Mouse (Mus musculus) brown adipose tissue, adult 24 weeks (tissue): ENCODE measurements around the gene Ddx27. TPM values are rescaled to one million over a fixed set of nuclear protein-coding genes. Genes with fewer than 3 reads are reported as not detected.
A peak's percentile ranks its signal among the peaks of the same experiment; 100 is the strongest.

ENCODE experiments used
- H3K27ac ChIP-seq: fragments of 200-500 bp; replicated peaks from 2 replicates; pipeline ENCODE4 v1.5.1; 2012; ENCODE audit warnings: low read depth, mild to moderate bottlenecking, low read length
- H3K4me1 ChIP-seq: fragments of 200-500 bp; 2 replicates; pipeline ENCODE4 v1.6.1; 2012; ENCODE audit warnings: low read length, mixed read lengths; ENCODE audit not compliant: control insufficient read depth, insufficient read depth, insufficient read length
- H3K4me3 ChIP-seq: fragments of 200-500 bp; 2 replicates; pipeline ENCODE4 v1.5.1; 2012; ENCODE audit warnings: low read depth, mild to moderate bottlenecking, low read length, moderate library complexity; ENCODE audit not compliant: insufficient read depth
- polyA plus RNA-seq: library from polyadenylated mRNA; stranded (reverse); fragments of >200 nt; gene quantifications from 2 replicates; pipeline ENCODE4 v1.2.4, GENCODE M21; 2012; ENCODE audit not compliant: missing spikeins, insufficient read depth, insufficient read length

Ddx27 gene
- polyA plus RNA-seq, 1 experiment = 16.1 TPM

DNA sequence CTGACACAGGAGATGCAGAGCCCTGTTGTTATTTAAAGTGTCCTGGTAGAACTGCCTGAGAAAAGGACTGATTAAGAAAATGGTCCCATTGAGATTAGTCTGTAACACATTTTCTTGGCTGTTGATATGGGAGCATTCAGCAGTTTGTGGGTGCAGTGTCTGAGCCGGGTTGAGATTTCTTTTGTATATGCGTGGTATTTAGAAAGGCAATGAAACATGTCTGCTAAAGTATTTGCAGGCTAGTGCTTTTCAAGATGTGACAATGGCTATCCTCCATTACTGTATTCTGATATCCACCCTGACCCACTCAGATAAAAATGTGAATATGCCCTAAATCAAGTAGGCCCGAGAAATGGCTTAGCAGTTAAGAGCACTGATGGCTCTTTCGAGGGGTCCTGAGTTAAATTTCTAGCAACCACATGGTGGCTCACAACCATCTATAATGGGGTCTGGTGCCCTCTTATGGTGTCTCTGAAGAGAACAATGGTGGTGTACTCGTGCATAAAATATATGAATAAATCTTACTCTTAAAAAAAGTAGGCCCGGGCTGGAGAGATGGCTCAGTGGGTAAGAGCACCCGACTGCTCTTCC, 49.0 kb downstream of the Ddx27 start:
- H3K27ac ChIP-seq = no peak overlapping the region
- peak overlapping the region; percentile 74 for H3K4me3 ChIP-seq
- H3K4me1 ChIP-seq = peaks cover 19% of the 10 kb centered on the region

DNA sequence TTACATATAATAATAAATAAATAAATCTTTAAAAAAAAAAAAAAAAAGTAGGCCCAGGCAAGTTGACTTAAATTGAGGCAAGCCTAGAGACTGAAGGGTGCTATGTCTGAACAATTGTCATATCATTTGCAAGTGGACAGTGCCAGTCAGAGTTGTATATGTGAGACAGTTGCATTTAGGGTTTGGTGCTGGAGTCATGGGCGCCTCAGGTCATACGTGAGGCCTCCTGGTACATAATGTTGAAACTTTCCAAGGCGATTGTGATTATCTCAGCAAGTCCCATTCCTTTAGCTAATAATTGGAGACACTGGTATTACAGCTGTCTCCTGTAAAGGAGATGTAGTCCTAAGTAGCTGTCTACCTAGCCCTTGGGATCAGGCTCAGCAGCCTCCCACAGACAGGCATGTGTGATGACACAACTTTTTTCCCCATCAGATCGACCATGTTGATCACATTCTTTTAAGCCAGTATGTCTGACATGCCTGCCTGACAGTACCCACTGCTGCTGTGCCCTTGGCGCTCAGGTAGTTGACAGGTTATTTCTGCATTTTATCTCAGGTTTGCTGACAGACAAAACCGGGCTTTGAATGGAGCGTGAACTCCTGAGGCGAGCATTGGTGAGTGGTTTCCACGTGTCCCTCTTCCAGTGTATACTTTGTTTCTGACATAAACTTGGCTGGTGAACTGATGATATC, 49.8 kb downstream of the Ddx27 start:
- H3K4me1 ChIP-seq = peaks cover 15% of the 10 kb centered on the region
- no peak overlapping the region for H3K27ac ChIP-seq
- no peak overlapping the region for H3K4me3 ChIP-seq

DNA sequence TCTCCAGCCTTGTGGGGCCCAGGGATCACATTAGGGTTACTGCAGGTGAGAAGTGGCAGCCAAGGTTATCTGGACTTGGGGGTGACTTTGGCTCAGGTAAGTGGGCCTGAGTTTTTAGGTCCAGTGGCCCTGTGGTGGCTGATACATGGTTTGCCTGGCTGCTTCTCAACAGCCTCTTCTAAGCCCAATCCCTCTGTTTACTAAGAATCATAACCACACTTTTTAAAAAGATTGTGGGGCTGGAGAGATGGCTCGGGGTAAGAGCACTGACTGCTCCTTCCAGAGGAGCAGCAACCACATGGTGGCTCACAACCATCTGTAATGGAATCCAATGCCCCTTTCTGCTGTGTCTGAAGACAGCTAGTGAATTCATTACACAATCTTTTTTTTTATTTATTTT, 51.0 kb downstream of the Ddx27 start:
- H3K27ac ChIP-seq = no peak overlapping the region
- H3K4me3 ChIP-seq = no peak overlapping the region
- H3K4me1 ChIP-seq = peaks cover 8% of the 10 kb centered on the region; the same call in 1 of the 2 replicates

DNA sequence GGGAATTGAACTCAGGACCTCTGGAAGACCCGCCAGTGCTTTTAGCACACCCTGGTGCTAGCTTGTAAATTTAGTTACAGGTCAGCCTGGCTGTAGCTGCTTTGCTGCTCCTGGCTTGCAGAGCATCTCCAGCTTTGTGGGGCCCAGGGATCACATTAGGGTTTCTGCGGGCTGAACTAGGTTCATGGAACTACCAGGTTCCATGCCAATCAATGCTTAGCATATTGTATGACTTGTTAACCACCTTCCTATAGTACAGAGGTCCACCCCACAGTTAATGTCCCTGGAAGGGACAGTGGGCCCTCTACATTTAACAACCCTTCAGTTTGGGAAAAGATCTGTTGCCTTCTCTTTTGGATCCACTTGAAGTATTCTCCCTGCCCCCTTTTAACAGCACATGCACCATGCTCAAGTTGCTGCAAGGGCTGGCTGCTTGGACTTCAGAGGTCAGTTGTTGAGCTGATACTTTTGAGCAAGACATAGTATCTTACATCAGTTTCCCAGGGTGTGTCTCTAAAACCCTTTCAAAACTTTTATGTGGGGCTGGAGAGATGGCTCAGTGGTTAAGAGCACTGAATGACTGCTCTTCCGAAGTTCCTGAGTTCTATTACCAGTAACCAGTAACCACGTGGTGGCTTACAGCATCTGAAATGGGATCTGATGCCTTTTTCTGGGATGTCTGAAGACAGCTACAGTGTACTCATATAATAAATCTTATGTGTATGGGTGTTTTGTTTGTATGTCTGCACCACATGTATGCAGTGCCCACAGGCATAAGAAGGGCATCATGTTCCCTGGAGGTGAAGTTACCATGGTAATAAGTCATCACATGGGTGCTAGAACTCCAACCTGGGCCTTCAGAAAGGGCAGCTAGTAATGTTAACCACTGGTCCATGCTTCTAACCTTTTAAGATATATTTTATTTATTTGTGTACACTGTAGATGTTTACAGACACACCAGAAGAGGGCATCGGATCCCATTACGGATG, 51.8 kb downstream of the Ddx27 start:
- H3K4me1 ChIP-seq = 0 out of 2 replicates have a peak, but pooled peaks cover 2% of the 10 kb centered on the region
- no peak overlapping the region for H3K27ac ChIP-seq
- no peak overlapping the region for H3K4me3 ChIP-seq

DNA sequence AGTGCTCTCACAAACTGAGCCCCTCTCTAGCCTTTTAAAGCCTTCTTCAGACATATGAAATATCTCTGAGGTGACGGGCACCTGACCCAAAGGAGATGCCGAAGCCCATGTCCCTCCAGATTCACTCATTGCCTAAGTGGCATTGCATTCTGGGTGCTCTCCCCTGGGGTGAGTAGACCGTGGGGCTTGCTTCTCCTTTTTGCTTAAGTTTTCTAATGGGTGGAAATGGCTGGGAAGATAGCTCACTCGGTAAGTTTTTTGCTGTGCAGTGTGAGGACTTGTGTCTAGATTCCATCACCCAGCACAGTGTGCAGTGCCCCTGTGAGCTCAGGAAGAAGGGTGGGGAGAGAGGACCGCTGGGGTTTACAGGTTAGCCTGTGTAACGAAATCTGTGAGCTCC, 52.6 kb downstream of the Ddx27 start:
- H3K27ac ChIP-seq = no peak overlapping the region
- H3K4me1 ChIP-seq = 0 out of 2 replicates have a peak, but pooled peaks cover 2% of the 10 kb centered on the region
- H3K4me3 ChIP-seq = no peak overlapping the region

DNA sequence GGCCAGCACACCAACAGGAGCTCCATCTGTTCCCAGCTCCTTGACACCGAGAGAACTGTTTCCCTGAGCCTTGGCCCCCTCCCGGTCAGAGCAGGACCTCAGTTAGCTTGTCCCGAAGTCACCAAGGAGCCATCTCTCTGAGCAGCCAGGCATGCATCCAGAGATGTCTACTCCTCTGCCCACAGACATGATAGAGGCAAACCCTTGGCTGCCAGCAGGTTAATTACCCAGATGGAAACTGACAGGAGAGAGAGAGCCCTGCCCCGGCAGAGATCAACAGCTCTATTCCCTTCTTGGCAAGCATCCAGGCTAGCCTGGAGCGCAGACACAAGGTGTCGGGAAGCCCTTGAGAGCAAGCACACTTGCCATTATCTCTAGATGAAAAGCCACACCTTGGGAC, 55.3 kb downstream of the Ddx27 start:
- H3K4me3 ChIP-seq = no peak overlapping the region

DNA sequence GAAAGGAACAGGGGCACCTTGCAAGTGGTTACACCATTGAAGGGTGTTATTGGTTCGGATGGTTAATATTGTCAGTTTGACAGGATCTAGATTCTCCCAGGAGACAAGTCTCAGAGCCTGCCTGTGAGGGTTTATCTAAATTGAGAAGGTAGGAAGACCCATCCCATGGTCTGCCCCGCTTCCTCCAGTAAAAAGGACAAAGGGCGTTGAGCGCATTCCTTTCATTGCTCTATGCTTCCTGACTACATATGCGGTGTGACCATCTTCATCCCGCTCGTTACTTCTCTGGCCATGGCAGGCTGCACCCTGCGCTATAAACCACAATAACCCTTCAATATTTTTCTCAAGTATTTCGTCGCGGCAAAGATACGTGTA, 56.3 kb downstream of the Ddx27 start:
- no peaks in the 10 kb centered on the region for H3K4me1 ChIP-seq
- peak overlapping the region; percentile 66 for H3K4me3 ChIP-seq
- H3K27ac ChIP-seq = peak overlapping the region; percentile 4; the same call in 1 of the 2 replicates

More for the DNA sequence above, 55.3 kb downstream of the Ddx27 start:
- H3K4me1 ChIP-seq = no peaks in the 10 kb centered on the region
- H3K27ac ChIP-seq = no peak overlapping the region

DNA sequence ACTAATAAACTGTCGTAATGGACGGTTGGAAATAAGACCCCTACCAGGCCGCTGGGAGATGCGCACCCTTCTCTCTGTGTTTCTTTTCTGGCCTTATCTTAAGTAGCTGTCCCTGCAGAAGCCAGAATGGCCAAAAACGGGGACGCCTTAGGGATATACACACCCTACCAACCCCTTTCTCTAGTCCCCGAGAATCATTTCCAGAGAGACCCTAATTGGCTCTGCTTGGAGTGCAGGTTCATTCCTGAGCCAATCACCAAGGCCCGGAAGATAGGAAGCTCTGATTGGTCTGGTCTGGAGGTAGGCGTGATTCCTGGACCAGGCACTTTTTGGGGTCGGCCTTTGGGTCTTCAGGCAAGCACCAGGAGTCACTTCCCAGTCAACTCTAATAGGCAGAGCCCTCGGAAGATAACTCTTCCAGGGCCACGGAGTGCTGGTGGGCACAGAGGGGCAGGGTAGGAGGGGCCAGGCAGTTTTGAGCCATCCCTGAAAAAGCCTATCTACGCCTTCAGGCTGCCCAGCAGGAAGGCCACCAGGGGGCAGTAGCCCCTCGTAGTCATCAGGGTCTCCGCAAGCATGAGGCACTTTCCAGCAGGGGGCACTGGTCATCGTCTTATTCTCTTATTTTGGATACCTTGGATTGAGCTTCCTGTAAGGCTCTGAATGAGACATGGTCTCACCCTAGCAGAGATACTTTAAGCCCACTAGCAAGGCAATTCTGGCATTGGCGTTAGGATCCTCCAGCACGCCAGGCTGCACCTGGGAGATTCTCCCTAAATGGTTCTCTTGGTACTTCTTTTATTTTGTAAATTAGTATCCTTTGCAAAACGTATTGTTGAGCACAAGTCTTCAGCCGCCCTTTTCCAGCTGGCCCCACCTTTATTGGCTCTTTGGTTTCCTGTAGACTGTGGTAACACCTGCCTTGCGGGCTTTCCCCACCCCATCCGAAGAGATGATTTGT, 56.9 kb downstream of the Ddx27 start:
- no peaks in the 10 kb centered on the region for H3K4me1 ChIP-seq
- peak overlapping the region; percentile 4; the same call in 1 of the 2 replicates for H3K27ac ChIP-seq
- peak overlapping the region; percentile 66 for H3K4me3 ChIP-seq

DNA sequence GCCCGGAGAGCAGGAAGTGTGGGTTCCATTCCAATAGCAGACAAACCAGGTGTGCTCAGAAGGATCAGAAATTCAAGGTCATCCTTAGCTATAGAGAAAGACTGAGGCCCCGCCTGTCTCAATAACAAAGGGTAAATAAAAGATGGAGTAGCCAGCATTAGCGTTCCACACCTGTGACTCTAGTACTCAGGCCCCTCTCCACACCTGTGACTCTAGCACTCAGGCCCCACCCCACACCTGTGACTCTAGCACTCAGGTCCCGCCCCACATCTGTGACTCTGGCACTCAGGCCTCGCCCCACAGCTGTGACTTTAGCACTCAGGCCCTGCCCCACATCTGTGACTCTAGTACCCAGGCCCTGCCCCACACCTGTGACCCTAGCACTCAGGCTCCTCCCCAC, 59.6 kb downstream of the Ddx27 start:
- Histone ChIP-seq H3K4me3 (no peak overlapping the region), H3K4me1 (peaks cover 3% of the 10 kb centered on the region; the same call in 1 of the 2 replicates), H3K27ac (no peak overlapping the region)

DNA sequence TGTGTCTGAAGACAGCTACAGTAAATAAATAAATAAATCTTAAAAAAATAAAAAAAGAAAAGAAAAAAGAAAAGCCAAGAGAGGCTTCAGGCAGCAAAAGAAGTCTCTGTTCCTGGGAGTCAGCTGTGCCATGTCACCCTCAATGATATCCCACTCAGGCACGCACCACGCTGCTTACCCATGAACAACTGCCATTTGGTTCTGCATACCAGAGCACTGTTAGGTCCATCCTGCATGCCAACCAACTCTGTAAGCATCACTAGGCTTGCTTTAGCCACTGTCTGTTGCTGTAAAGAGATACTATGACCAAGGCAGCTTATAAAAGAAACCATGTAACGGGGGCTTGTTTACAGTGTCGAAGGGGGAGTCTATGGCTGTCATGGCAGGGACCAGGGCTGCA, 61.4 kb downstream of the Ddx27 start:
- Histone ChIP-seq H3K27ac (no peak overlapping the region), H3K4me3 (no peak overlapping the region), H3K4me1 (peaks cover 3% of the 10 kb centered on the region; the same call in 1 of the 2 replicates)

DNA sequence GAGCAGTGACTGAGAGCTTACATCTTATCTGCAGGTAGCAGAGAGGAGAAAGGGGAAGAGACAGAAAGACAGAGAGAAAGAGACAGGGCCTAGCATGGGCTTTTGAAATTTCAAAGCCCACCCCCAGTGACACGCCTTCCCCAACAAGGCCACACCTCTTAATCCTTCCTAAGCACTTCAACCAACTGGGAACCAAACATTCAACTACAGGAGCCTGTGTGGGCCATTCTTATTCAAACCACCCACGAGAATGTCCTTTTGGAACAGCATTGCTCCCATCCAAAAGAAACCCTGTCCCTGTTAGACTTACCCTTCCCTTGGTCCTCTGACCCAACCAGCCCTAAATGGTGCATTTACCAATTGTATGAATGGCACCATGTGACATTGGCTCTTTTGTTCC, 61.8 kb downstream of the Ddx27 start:
- Histone ChIP-seq H3K27ac (no peak overlapping the region), H3K4me1 (peaks cover 3% of the 10 kb centered on the region; the same call in 1 of the 2 replicates)

DNA sequence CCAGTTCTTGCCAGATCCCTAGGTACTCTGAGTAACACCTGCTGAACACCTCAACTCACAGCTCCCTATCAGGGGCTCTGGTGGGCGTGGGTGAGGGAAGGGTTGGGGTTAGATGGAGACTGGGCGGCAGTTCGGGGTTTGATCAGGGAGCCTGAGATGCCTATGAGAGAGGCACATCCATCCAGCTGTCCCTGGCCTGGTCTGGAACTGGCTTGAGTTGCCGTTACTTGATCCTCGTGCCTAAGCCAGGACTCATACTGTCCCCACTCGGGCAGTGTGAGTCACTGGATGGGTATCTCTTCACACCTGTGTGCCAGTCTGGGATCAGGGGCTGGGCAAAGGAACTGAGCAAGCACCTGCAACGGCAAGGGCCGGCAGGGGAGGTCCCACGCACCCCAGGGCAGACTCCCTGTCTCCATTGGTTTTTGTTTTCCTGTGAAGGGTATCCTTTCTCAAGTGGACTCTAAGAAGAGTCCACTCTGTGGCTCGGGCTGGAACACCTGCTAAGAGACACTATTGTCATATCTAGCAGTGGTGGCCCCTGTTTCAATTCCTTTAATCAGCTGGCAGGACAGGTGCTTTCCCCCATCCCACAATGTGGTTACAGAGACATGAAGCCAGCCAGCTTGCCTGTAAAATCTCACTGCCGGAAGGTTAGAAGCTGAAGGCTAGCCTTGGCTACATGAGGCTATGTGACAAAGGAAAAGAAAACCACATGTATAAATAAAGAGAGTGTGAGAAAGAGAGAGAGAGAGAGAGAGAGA, 62.4 kb downstream of the Ddx27 start:
- H3K27ac ChIP-seq = no peak overlapping the region
- peaks cover 3% of the 10 kb centered on the region; the same call in 1 of the 2 replicates for H3K4me1 ChIP-seq

More for the DNA sequence above, 61.8 kb downstream of the Ddx27 start:
- H3K4me3 ChIP-seq = no peak overlapping the region

DNA sequence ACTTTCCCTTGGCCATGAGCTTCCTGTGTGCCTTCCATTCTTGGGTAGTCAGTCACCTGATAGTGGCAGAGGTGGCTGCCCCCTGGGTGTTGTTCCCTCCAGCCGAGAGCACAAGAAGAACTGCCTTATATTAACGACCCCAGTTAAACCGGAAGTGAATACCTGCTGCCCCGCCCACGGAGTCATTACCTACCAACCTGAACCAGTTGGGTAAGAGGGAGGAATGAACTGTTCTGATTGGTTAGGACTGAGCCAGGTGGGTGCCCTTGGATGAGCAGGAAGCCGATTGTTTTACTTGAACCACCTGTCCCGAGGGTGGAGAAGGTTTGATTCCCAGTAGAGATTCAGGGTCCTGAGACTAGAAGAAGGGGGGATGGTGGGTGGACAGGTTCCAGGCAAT, 63.5 kb downstream of the Ddx27 start:
- Histone ChIP-seq H3K27ac (no peak overlapping the region), H3K4me3 (no peak overlapping the region), H3K4me1 (peaks cover 3% of the 10 kb centered on the region; the same call in 1 of the 2 replicates)

More for the DNA sequence above, 62.4 kb downstream of the Ddx27 start:
- no peak overlapping the region for H3K4me3 ChIP-seq
